In genomic region chr10:64870888-64871287, GRCm38 (mm10) we compare ENCODE assay signal across 17 mouse cellular contexts.
"Had no signal": no experiment of that assay in that cellular context is flagged by ENCODE, and none has a peak within 500 bp of the region (broad histone marks: within the 10 kb centered on the region; RNA-seq: fewer than 3 reads in every experiment).

No protein-coding gene starts in this region.

- H3K4me1 ChIP-seq: lung, embryonic 15.5 days; megakaryocyte, embryonic 14.5 days; midbrain, embryonic 13.5 days; midbrain, embryonic 15.5 days; neural tube, embryonic 12.5 days; stomach, embryonic 15.5 days had no signal

- H3K36me3 ChIP-seq: lung, embryonic 15.5 days; midbrain, embryonic 13.5 days; midbrain, embryonic 15.5 days; neural tube, embryonic 12.5 days; stomach, embryonic 15.5 days had no signal

- H3K9me3 ChIP-seq: lung, embryonic 15.5 days; midbrain, embryonic 13.5 days; midbrain, embryonic 15.5 days; neural tube, embryonic 12.5 days; stomach, embryonic 15.5 days had no signal

- H3K27me3 ChIP-seq: lung, embryonic 15.5 days; megakaryocyte, embryonic 14.5 days; midbrain, embryonic 13.5 days; midbrain, embryonic 15.5 days; neural tube, embryonic 12.5 days; stomach, embryonic 15.5 days had no signal

- H3K9ac ChIP-seq: lung, embryonic 15.5 days; midbrain, embryonic 13.5 days; midbrain, embryonic 15.5 days; neural tube, embryonic 12.5 days; stomach, embryonic 15.5 days had no signal

- DNase-seq: lung, adult 2 months; lung, postnatal 14 days; lung, postnatal 36 days; right cerebral cortex, postnatal 14 days; thymus, adult 2 months; thymus, postnatal 25 days; thymus, postnatal 4 days had no signal

- H3K4me2 ChIP-seq: lung, embryonic 15.5 days; midbrain, embryonic 11.5 days; midbrain, embryonic 13.5 days; midbrain, embryonic 15.5 days; neural tube, embryonic 12.5 days; stomach, embryonic 15.5 days had no signal

- ATAC-seq: lung, postnatal 0 days; midbrain, embryonic 13.5 days; midbrain, embryonic 15.5 days had no signal

- H3K27ac ChIP-seq: lung, embryonic 15.5 days; macrophage; midbrain, embryonic 13.5 days; midbrain, embryonic 15.5 days; neural tube, embryonic 12.5 days; stomach, embryonic 15.5 days; stomach, postnatal 0 days had no signal

- H3K4me3 ChIP-seq: lung, embryonic 15.5 days; megakaryocyte, embryonic 14.5 days; midbrain, embryonic 13.5 days; midbrain, embryonic 15.5 days; neural tube, embryonic 12.5 days; stomach, embryonic 15.5 days had no signal
